Mouse (Mus musculus) kidney, adult 8-10 months (tissue): ENCODE measurements around the gene Mrpl45.

Experiments used
- DNase-seq, 2 experiments: peaks; one replicate each; pipeline ENCODE4 v3.0.0; 2022

Gene Mrpl45

DNA sequence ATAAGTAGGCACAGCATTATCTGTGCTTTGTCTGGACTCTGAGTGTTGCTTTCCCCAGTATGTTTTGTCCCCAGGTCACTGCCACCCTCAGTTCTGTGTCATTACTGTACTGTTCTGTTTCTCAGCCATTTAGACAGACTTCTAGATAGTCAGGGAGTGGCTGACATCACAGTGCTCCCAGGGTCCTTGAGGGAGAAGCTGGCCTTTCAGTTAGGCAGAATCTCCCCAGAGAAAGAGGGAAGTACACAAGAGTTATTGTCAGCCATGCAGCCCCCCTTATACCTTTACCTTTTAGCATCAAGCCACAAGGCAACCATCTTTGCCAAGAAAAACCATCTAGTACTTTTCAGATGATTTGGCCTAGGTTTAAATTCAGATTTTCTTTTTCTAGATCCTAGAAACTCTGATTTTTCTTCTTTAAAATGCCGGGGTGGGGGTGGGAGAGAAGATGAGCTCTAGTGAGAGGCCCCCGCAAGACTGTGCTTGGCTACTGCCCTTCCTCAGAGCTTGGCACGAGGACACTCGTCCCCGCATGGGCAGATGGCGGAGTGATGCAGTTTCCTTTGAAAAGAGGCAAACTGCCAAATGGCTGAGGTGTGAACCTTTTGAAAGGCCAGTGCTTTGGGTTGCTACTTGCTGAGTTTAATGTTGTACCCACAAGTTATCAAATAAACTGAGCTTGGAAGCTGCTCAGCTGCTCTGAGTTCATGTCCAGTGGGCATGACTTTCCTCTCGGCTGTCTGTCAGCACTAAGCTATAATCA lies 55.0 kb downstream of the Mrpl45 start:
- peak; percentile 61 to 76 for DNase-seq

DNA sequence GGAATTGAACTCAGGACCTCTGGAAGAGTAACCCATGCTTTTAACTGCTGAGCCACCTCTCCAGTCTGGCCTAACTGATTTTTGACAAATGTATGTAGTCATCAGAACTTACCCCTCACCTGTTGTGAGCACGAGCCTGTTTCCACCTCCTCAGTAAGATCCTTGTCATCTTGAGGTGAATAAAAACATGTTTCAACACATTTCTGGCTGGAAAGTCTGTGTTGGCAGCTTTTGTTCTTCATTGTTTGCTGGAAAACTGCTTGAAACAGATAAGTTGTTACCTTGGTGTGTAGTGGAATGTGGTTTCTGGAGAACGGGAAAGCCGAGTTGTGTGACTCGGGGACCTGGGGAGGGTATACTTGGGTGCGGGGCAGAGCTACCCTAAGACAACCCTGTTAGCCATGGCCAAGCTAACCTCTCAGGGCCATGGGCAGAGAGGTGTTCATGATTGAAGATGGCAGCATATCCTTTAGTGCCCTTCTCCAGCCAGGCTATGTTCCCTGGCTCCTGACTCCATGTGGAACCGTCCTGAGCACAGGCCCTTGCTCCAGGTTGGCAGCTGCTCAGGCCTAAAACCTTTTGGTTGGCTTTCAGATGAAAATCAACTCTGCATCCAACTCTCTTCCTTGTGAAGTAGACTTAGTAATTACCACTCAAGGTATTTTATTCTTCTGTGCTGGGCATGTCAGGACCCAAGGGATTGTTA lies 56.8 kb downstream of the Mrpl45 start:
- DNase-seq, result no peak

DNA sequence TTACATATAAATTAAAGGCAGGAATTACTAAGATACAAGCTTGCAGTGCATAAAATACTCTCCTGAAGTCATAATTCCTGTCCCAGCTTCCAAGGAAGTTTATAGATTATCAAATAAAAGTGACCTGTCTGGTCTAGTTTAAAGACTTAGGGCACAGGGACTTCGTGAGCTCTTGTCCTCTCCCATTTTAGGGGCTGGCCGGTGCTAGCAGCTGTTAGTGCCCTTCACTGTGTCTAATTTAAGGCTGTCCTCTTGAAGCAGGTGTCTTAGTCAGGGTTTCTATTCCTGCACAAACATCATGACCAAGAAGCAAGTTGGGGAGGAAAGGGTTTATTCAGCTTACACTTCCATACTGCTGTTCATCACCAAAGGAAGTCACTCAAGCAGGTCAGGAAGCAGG lies 57.9 kb downstream of the Mrpl45 start:
- DNase-seq, result no peak
